Mouse (Mus musculus): Measurements from ENCODE around the gene Mpp2. TPM values are rescaled to one million over a fixed set of nuclear protein-coding genes. Genes with fewer than 3 reads are reported as not detected.

Gene Mpp2
- total RNA-seq (2021), result 1 to 10 TPM; 1.5 to 3.1 TPM
- long read RNA-seq, experiment 1, result 0 reads
- long read RNA-seq, experiment 2, result 0 reads

DNA sequence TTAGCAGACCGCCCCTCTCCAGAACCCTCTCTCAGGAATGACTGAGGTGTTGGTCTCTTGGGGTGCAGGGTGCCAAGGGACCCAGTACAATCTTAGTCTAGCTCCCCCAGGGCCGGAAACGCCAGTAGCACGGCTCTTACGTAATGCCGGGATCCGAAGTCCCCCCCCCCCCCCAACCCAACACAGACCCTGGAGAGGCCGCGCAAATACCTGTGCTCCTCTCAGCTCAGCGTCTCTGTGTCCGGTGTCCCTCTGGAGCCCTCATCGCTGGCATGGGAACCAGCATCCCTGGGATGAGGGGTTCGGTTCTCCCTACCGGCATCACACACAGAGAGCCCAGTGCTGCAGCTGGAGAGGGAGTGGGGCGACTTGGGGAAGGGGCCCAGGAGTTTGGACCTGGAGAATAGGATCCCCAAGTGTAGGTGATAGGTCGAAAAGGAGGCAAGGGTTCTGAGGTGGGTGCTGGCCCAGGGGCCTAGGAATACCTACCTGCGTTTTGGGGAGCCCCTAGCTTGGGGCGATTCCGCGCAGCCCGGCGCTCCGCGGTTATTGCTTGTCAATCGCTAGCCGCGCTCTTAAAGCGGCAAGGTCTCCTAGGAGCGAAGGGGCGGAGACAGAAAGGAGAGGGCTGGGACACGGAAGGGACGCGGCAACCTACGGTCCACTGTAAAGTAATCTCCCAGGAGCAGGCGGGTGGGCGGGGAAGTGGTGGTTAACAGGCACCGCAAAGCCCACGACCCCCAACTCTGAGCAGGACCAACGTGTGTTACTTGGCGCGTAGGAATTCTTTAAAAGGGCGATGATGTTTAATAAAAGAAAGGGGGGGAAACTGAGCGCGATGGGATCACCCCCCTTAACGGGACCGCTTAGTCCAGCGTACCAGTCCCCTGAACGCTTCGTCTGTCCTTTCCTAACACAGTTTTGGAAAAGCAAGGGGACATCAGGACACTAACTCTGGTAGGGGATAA, at the start of gene Mpp2:
Gene Mpp2, minus strand, starts transcription at position 585 of the 968 bp plus-strand sequence.
- DNase-seq, result peak; percentile 79 to 82

DNA sequence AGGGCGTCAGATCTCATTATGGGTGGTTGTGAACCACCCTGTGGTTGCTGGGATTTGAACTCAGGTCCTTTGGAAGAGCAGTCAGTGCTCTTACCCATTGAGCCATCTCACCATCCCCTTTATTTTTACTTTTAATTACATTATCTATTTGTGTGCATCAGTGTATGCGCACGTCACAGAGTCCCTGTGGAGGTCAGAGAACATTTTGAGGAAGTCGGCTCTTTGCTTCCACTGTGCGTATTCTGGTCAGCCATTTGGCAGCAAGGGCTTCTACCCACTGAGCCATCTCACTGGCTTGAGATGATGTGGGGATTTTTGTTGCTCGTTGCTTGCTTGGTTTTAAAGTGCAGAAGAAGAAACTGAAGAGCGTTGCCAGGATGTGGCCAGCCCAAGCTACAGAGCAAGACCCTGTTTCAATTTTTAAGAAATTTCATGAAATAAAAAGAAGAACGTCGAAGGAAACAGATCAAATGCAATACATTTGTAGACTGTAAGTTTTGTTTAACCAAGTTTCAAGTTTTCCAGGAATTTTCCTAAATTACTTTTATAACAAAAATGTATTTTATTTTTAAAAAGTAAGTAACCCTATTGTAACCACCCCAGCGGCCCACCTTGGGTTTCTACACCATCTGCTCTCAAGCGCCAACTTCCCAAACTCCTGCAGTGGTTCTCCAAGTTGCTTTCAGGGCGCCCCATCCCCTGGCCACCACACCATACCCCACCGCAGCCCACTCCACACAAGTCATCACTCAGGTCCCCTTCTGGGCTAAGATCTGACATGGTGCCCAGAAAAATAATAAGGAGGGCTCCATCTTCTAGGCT, 49.5 kb upstream of the Mpp2 start:
- no peak for DNase-seq

DNA sequence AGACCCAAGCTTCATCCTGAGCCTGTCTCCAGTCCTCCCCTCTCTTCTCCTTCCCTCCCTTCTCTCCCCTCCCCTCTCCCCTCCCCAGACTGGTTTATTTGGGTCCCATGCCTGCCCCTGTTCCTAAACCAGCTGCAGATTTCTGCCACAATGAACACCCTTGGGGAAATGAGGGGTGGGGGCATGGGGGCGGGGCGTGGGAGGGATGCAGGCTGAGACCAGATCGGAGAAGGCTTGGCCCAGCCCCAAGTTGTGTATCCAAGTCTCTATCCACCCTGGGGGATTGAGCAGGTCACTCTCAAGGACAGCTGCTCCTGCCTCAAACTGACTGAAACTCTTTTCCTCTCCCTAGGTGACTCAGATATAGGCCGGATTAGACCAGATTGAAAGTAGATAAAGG, 46.2 kb upstream of the Mpp2 start:
- no peak for DNase-seq

DNA sequence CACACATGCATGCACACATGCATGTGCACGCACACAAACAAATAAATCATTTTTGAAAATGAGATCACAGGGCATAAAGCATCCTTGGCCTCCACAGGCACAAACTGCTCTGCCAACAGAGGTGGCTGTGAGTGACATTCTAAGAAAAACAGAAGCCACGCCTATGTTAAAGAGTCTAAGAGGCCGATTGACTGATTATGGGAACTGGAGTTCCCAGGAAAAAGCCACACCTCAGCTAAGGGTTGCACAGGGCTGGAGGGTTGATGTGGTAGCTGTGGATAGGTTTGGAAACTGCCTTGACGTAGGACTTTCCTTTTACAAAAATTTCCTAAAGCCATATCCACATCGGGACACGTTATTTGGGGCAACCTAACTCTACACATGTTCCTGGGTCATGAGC, 29.1 kb upstream of the Mpp2 start:
- no peak for DNase-seq

DNA sequence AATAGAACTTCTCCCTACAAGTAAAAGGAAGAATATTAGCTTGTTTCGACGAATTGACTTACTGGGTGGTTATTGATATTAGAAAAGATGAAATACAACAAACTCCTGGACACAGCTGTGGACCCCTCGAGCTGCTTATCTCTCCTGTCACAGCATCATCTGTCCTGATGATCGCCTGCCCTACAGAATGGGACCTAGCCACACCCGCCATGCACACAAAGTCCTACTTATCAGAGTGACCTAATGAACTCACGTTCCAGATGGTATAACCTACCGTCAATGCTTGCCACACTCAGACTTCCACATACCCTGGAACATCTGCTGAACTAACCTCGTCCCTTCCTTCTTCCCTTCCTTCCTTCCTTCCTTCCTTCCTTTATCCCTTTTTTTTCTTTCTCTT, 27.9 kb upstream of the Mpp2 start:
- no peak for DNase-seq

DNA sequence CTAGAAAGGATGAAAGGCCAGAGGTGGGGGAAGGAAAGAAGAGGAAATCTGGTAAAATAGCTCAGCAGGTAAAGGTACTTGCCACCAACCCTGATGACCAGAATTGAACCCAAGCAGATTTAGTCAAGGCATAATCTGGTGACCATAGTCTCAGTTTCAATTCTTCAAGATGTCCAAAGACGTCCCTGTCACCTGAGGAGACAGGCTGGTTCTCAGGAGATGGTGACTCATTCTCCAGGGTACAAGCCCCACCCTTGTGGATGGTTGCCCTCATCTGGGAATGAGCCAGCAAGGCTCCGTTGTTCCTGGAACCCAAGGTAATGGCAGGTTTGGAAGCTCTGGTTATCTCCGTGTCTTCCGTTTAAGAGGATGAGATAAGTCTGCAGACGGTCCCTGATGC, 23.3 kb upstream of the Mpp2 start:
- no peak for DNase-seq

DNA sequence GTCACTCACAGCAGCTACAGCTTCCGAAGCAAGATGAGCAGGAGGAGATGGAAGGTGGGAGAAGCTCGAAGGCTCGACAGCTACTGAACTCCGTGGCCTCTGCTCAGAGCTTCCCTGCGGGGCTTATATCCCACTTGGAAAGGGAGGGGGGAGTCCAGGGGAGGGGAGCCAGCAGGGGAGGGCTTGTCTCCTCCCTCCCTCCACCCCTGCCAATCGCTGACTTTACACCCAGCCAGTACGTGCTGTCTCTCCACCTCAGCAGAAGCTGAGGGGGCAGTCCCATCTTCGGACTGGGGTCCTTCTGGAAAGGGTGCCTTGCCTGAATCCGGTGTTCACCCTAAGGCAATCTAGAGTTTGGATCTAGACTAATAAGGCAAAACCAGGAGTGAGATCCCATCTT, 19.4 kb upstream of the Mpp2 start, which contains the start of gene Pyy:
Gene Pyy, minus strand, starts transcription at position 101 of the 400 bp plus-strand sequence.
- DNase-seq, result no peak

DNA sequence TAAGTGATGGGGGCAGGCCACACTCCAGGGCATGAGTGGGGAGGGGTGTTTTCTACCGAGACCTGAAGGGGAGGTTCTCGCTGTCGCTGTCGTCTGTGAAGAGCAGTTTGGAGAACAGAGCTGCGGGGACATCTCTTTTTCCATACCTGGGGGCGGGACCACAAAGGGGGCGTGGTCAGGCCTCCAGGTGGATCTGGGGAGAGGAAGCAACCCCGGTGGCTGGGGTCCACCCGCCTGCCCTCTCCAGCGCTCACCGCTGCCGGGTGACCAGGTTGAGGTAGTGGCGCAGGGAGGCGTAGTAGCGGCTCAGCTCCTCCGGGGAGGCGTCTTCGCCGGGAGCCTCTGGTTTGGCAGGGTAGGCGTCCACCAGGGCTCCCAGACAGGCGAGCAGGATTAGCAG, 18.6 kb upstream of the Mpp2 start:
- DNase-seq, result no peak

DNA sequence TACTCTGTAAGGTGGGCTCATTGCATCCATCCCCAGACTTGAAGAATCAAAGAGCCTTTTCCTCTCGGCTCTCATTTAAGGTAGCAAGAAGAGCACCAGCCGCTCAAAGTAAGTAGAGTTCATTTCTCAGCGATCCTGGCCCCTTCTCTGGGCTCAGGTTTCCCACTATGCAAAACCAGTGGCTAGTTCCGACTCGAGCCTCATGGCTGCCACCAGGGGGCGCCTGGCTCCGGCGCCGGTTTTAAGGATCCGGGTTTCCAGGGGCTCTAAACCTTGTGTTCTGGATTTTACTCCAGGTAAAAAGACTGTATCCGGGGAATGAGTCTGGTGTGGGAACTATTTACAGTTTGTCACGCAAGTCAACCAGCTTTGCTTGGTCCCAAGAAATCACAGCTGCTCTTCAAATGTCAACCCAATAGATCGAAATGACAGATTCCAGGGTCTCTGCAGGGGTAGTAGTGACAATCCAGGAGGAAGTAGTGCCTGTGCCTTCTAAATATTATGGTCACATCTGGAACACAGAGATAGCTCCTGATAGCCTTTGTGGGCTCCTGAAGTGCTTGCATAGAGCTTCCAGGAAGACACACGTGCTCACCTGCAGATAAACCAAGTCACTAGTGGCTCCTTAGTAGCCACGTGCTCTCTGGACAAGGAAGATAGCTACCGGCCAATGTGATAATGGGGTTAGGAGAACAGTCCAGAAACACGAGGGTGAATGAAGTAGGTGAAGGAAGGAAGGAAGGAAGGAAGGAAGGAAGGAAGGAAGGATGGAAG, 14.4 kb upstream of the Mpp2 start:
- peak; percentile 45 to 78 for DNase-seq

DNA sequence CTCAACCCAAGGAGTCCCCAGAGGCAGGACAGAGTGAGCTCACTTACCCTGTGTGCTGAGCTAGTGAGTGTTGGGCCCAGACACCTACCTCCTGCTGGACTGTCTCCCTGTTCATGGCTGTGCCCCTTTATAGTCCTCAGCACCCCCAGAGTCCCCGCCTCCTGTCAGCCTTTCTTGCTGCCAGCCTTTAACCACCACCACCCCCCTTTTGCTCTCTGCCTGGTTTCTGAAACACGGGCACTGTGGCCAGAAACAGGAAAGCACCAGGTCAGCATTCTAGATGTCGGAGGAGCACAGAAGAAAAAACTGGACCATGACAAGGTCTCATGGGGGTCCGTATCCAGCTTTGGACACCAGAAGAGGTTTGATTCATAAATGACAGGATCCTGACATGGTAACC, 12.9 kb upstream of the Mpp2 start, which contains the start of gene Ppy:
Gene Ppy, minus strand, starts transcription at position 101 of the 400 bp plus-strand sequence.
- no peak for DNase-seq

DNA sequence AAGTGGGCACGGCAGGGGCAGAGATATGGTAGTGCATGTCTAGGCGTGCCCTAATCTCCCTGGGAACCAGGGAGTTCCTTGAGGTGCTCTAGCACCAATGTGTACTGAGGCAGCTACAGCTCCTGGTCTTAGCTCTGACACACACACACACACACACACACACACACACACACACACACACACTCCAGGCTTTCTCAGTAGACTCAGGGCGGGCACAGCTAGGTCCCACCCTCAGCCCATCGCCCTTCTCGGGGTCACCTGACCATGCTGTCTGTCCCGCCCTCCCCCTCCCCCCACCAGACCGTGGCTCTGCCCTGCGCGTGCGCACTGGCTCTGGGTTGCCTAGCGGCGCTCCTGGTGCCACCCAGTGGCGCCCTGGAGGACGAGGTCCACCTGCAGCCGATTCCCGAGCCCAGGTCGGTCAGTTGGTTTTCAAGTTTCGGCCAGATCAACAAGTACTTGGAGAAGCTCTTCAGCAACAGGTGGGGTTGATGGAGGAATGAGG, 8.6 kb upstream of the Mpp2 start:
- DNase-seq, result peak; percentile 39 to 45

DNA sequence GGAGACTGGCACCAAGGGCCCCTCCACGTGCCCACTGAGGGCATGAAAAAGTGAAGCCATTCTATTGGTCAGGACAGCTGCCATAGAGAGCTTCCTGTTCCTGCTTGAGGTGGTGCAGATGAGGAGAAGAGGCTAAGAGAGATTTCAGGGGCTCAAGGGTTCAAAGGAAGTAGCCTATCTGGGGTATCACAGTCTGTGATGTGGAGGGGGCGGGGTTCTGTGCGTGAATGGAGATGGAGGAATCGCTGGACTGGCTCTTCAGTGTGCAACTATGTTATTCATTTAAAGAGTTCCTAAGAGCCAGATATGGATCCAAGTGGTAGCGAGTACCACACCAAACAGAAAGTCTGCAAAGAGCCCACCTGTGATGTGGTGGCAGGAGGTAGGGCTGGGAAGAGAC, 8.1 kb upstream of the Mpp2 start:
- DNase-seq, result no peak

DNA sequence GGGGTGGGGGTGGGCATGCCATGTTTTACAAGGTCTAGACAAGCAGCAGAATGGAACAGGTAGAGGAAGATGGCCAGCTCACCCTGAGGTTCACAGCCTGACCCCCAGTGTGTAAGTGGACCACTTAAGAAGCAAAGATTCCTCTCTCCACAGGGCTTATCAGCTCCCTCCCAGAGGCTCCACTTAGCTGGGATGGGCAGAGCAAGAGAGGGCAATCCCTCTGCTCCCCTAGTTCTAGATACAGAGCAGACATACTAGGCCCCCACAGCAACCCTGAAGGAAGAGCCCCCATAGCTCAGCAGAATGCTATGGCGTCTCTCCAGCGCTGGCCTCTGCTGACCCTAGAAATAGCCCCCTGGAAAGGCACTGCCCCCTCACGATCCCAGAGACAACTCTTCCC, 7.4 kb upstream of the Mpp2 start:
- DNase-seq, result no peak

DNA sequence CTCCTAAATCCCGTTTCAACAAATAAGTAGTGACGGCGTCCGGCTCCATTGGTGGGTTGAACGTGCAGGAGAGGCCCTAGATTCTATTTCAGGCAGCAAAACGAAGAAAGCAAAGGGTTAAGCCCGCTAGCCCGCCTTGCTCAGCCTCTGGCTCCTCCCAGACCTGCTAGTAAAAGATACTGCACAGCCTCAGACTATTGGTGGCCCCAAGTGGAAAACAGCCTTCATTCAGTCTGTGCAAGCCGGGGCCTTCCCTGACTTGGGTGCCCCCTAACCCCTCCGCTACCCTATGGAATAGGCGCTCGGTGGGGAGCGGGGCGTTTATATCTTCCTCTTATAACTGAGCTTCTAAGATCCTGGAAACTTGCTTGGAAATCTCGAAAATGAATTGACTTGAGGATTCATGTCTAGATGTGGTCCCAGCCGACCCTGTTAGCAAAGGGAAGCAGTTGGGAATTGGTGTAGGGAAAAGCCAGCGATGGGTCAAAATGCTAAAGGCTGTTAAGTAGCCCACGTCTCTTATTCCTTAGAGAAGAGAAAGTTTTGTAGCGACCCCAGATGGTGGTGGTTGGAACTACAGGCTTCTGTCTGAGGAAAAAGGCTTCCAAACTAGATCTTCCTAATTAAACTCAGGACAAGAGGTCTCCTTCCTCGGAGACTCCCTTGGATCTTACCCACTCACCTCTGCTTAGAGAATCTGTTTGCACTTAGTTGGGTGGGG, 933 bp upstream of the Mpp2 start:
- peak; percentile 48 to 75 for DNase-seq

DNA sequence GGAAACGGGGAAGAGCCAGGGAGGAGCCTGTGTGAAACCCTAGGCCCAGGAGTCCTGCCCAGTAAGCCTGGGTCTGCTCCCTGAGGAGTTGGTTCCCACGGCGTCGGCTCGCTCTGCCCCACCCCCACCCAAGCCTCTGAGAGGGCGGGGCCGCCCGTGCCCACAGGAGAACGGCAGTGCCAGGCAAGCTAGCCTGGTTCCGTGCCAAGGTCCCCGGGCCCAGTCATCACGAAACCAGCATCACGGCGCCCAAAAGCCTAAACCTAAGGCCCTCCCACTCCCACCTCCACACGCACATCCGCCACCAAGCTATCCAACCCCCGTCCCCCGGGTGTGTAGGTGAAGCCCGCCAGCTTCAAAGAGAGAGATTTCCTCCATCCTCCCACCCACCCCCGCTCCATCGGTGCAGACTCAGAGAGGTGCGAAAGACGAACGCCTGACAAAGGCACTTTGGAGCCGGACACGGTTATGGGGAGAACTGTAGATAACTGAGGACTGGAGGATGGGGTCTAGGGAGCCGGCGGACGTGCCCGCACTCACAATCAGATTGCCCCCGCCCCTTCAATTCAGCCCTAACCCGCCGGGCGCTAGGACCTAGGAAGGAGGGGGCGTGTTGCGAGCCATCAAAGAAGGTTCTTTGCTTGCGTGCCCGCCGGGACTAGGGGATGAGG, 1.1 kb downstream of the Mpp2 start:
- DNase-seq, result peak; percentile 63 to 70

DNA sequence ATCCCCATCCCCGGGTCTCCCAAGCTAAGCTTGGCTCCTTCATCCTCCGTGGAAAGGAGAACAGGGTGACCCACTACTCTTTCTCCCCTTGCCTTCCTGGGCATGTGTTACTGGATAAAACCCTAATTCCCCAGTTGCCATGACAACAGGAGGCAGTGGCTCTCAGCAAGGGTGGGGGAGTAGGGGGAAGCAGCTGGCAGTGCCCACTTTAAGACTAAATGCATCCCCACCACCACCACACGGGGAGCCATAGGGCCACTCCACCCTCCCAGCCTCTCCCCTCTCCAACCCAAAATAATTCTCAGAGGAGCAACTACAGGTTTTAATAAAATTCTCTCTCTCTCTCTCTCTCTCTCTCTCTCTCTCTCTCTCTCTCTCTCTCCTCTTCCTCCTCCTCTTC, 2.0 kb downstream of the Mpp2 start:
- DNase-seq, result peak in 1 of 2 experiments; percentile 10

DNA sequence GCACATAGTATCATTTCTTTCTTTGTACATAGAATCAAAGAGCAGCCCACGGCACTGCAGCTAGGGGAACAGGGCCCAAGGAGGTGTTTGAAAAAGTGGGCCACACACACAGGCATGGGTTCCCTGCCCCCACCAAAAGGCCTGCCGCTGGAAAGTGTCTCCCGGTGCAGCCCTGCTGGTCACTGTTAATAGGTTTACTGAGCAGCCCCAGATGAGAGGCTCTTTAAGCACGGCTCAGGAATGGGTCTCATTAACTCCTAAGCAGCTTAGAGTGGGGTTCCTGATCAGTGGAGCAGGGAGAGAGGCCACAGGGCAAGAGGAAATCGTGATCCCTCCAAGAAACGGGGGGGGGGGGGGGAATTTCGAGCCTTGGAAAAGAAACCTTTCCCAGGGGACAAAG, 4.2 kb downstream of the Mpp2 start:
- no peak for DNase-seq

DNA sequence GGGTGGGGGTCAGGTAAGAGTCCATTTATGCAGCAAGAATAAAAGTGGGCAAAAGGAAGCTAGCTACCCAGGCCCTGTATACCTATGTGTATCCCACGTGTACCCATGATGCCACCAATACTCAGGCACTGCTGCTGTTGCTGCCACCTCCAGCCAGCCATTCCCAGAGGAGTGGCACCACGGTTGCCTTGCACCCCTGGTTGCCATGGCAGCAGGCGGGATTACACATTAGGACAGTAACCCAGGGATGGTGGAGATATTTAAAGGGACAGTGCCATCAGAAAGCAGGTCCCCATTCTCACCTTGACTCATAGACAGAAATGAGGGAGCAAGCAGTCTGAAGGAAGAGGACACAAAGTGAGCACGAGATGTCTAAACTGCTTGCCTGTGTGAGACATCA, 5.1 kb downstream of the Mpp2 start:
- DNase-seq, result no peak

DNA sequence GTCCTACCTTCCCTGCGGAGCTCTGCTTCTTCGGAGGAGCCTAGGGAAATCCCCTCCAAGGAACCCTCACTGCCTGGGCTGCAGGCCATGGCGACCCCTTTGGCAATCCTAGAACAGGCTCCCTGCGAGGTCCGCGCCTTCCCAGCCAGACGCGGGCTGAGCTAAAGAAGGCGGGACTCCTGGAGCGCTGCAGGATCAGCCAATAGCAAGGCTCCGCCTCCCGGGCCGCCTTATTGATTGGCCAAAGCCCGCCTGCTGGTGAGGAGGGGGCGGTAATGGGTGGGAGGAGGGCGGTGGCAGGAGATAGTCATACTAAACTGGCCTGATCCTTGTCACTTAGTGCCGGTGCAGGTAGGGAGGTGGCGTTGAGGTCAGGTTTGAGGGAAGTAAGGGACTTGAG, 6.0 kb downstream of the Mpp2 start:
- peak; percentile 47 to 56 for DNase-seq

DNA sequence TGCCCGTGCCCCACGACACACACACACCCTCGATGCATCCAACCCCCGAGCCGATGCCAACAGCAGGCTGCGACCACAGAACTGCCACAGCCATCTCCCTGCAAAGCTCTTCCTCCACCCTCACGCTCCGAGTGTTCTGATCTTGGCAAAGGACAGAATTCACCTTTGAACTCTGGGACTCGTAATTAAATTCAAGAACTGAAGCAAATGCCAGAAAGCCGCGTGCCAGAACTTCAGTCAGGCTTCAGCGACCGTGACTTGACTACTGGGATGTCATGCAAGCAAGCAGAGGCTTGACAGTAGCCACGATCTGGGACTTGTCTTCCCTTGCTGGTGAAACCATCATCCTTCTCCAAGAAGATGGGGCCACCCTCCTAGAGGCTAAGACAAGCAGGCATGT, 14.6 kb downstream of the Mpp2 start:
- no peak for DNase-seq

DNA sequence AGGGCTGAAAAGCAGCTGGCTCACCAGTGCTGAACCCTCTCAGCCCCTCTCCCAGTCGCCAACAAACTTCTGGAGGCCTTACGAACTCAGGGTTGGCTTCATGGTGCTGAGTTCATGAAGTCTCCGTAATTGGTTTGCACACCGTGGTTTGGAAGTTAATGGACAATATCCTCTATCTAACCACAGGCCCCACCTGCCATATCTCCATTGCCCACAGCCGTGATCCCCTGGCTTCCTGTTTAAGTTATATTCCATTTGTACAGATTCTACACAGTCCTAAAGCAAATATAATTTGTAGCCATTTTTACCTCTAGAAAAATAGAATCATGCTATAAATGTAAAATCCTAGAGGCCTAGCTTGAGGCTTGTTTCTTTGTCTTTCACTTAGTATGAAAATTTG, 15.6 kb downstream of the Mpp2 start:
- DNase-seq, result no peak

Data from heart, adult 18-20 months (tissue).